Mouse (Mus musculus): ENCODE data around the gene Sp6. TPM values are rescaled to one million over a fixed set of nuclear protein-coding genes. Genes with fewer than 3 reads are reported as not detected.

The Sp6 gene
- polyA plus RNA-seq, 1 experiment from 2014 or later = 22.0 TPM

- 0 out of 2 replicates have a peak, but pooled peaks cover 8% of the 10 kb centered on the region for H3K4me1 ChIP-seq (replicated peaks; ENCODE audit: control insufficient read depth, insufficient read depth)
- TF ChIP-seq EP300 (optimal IDR thresholded peaks at IDR 0.05) (no peak), CTCF (IDR thresholded peaks at IDR 0.05; ENCODE audit: low read depth) (peak; percentile 76)
- peak overlapping the region; percentile 74 for H3K9ac ChIP-seq (ENCODE audit: low read length)
- no peaks in the 10 kb centered on the region for H3K36me3 ChIP-seq (ENCODE audit: control insufficient read depth, insufficient read depth, low read length)
- H3K27ac ChIP-seq (replicated peaks) = 0 out of 2 replicates have a peak overlapping the region, but pooled peaks have one; percentile 40
- ATAC-seq (ENCODE audit: low FRiP score, low TSS enrichment) (peak; percentile 77), DNase-seq (ENCODE audit: low spot score) (peak; percentile 83)
- under 1% methylated on average over 48 of the region's 50 CpGs for WGBS
- peak overlapping the region; percentile 98 for H3K4me2 ChIP-seq (replicated peaks; ENCODE audit: low read depth)
- H3K9me3 ChIP-seq (ENCODE audit: control insufficient read depth, low read length) = no peaks in the 10 kb centered on the region
- peaks cover 2% of the 10 kb centered on the region; the same call in 1 of the 2 replicates for H3K27me3 ChIP-seq (ENCODE audit: control insufficient read depth, insufficient read depth, low read length)
- peak overlapping the region; percentile 58 for H3K4me3 ChIP-seq (ENCODE audit: low read depth, low read length)
Observed at GRCm38 (mm10) chr11:97021873-97022484, 8.8 kb downstream of the Sp6 start.

DNA sequence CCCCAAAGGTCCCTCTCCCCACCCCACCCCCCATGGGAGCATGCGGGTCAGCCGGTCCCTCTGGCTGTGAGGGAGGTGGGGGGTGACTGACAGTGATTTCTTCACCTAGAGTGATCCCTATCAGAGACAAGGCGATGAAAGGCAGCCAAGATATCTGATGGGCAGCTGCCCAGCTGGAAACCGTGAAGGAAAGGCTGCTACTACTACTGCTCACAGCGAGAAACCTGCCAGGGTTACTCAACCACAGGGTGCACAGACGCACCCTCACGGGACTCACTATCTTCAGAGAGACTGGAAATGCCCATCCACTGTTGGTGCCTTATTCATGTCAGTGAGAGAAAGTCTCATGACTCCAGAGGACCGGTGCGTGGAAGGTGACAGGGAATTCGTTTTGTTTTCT, 11.8 kb downstream of the Sp6 start:
- no peak overlapping the region for H3K4me2 ChIP-seq (replicated peaks; ENCODE audit: low read depth)
- H3K27ac ChIP-seq (replicated peaks) = peak overlapping the region; percentile 81; the same call in 1 of the 2 replicates
- H3K36me3 ChIP-seq (ENCODE audit: control insufficient read depth, insufficient read depth, low read length) = no peaks in the 10 kb centered on the region
- 0 out of 2 replicates have a peak, but pooled peaks cover 8% of the 10 kb centered on the region for H3K4me1 ChIP-seq (replicated peaks; ENCODE audit: control insufficient read depth, insufficient read depth)
- H3K27me3 ChIP-seq (ENCODE audit: control insufficient read depth, insufficient read depth, low read length) = no peaks in the 10 kb centered on the region; the same call in 1 of the 2 replicates
- WGBS = 51% methylated on average over 10 of the region's 10 CpGs
- no peak overlapping the region for H3K4me3 ChIP-seq (ENCODE audit: low read depth, low read length)
- DNase-seq (ENCODE audit: low spot score) = no peak
- no peak for TF ChIP-seq EP300 (optimal IDR thresholded peaks at IDR 0.05)
- no peak for TF ChIP-seq CTCF (IDR thresholded peaks at IDR 0.05; ENCODE audit: low read depth)
- no peak for ATAC-seq (ENCODE audit: low FRiP score, low TSS enrichment)
- H3K9me3 ChIP-seq (ENCODE audit: control insufficient read depth, low read length) = no peaks in the 10 kb centered on the region
- H3K9ac ChIP-seq (ENCODE audit: low read length) = no peak overlapping the region

DNA sequence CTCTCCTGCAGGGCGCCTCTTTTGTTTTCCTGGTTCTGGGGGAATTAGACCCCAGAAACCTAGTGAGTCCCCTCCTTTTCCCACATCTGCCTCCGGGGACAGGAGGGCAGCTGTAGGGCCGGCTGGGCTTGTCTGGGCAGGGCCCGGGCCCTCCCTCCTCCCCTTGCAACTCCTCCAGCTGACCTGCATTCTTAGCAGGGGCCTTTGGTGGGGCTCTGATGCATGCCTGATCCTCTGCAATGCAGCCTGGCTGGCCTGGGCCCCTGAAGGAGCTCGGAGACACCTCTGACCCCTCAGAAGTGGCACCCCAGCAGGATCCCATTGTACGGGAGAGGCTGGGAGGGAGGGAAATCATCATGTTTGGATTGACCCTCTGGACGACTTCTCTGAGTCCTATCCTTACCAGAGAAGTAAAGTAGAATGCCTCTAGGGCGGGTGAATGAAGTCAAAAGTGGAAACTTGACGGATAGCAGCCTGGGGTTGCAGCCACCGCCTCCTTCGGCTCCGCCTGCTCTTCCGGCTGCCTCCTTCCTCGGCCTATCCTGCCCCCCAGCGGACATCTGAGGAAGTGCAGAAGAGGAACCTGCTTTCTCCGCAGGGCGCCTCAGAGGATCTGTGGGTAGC, 12.6 kb downstream of the Sp6 start:
- peak; percentile 98 for TF ChIP-seq CTCF (IDR thresholded peaks at IDR 0.05; ENCODE audit: low read depth)
- no peak for TF ChIP-seq EP300 (optimal IDR thresholded peaks at IDR 0.05)
- 5% methylated on average over 17 of the region's 17 CpGs for WGBS
- no peaks in the 10 kb centered on the region for H3K36me3 ChIP-seq (ENCODE audit: control insufficient read depth, insufficient read depth, low read length)
- DNase-seq (ENCODE audit: low spot score) (peak; percentile 89), ATAC-seq (ENCODE audit: low FRiP score, low TSS enrichment) (peak; percentile 39)
- H3K9ac ChIP-seq (ENCODE audit: low read length) = peak overlapping the region; percentile 57
- H3K9me3 ChIP-seq (ENCODE audit: control insufficient read depth, low read length) = no peaks in the 10 kb centered on the region
- no peaks in the 10 kb centered on the region; the same call in 1 of the 2 replicates for H3K27me3 ChIP-seq (ENCODE audit: control insufficient read depth, insufficient read depth, low read length)
- H3K4me3 ChIP-seq (ENCODE audit: low read depth, low read length) = peak overlapping the region; percentile 23
- H3K4me2 ChIP-seq (replicated peaks; ENCODE audit: low read depth) = peak overlapping the region; percentile 55
- H3K4me1 ChIP-seq (replicated peaks; ENCODE audit: control insufficient read depth, insufficient read depth) = 0 out of 2 replicates have a peak, but pooled peaks cover 8% of the 10 kb centered on the region
- peak overlapping the region; percentile 81 for H3K27ac ChIP-seq (replicated peaks)

- WGBS = under 1% methylated on average over 25 of the region's 25 CpGs
- H3K4me2 ChIP-seq (replicated peaks; ENCODE audit: low read depth) = peak within 1 kb of the TSS; percentile 80
- peak within 1 kb of the TSS; percentile 69 for H3K9ac ChIP-seq (ENCODE audit: low read length)
- H3K4me1 ChIP-seq (replicated peaks; ENCODE audit: control insufficient read depth, insufficient read depth) = 0 out of 2 replicates have a peak, but pooled peaks cover 6% of the 10 kb centered on the region
- peak within 1 kb of the TSS; percentile 73 for H3K4me3 ChIP-seq (ENCODE audit: low read depth, low read length)
- no peaks in the 10 kb centered on the region for H3K36me3 ChIP-seq (ENCODE audit: control insufficient read depth, insufficient read depth, low read length)
- H3K27ac ChIP-seq (replicated peaks) = peak within 1 kb of the TSS; percentile 74
- ATAC-seq (ENCODE audit: low FRiP score, low TSS enrichment) (peak; percentile 76), DNase-seq (ENCODE audit: low spot score) (peak; percentile 94)
- no peaks in the 10 kb centered on the region for H3K27me3 ChIP-seq (ENCODE audit: control insufficient read depth, insufficient read depth, low read length)
- TF ChIP-seq EP300 (optimal IDR thresholded peaks at IDR 0.05) (no peak), CTCF (IDR thresholded peaks at IDR 0.05; ENCODE audit: low read depth) (peak; percentile 95)
- H3K9me3 ChIP-seq (ENCODE audit: control insufficient read depth, low read length) = no peaks in the 10 kb centered on the region
Observed at GRCm38 (mm10) chr11:97029686-97030417, 16.7 kb downstream of the Sp6 start, which contains the start of gene Scrn2. TSS of gene Scrn2 (plus strand) at chr11:97029938.

DNA sequence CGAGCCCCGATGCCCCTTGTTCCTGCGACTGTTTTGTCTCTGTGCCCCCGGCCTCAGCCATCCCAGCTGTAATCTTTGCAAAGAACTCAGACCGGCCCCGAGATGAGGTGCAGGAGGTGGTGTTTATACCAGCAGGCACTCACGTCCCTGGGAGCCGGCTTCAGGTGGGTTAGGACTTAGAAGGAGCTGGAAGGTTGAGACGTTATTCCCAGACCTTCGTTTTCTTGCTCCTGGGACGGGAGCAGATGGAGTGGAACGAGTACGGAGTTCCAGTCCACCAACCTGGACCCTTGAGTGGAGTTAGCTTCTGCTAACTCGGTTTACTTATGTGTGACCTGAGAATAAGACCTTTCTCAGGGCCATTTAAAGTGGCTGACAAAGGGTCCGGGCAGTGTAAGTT, 17.2 kb downstream of the Sp6 start:
- WGBS = 14% methylated on average over 15 of the region's 15 CpGs

More for the DNA sequence above, 17.2 kb downstream of the Sp6 start:
- Histone ChIP-seq H3K4me3 (ENCODE audit: low read depth, low read length) (peak overlapping the region; percentile 73), H3K9ac (ENCODE audit: low read length) (peak overlapping the region; percentile 69), H3K27me3 (ENCODE audit: control insufficient read depth, insufficient read depth, low read length) (no peaks in the 10 kb centered on the region), H3K36me3 (ENCODE audit: control insufficient read depth, insufficient read depth, low read length) (no peaks in the 10 kb centered on the region), H3K4me1 (replicated peaks; ENCODE audit: control insufficient read depth, insufficient read depth) (0 out of 2 replicates have a peak, but pooled peaks cover 5% of the 10 kb centered on the region), H3K4me2 (replicated peaks; ENCODE audit: low read depth) (peak overlapping the region; percentile 80), H3K9me3 (ENCODE audit: control insufficient read depth, low read length) (no peaks in the 10 kb centered on the region), H3K27ac (replicated peaks) (peak overlapping the region; percentile 74)
- DNase-seq (ENCODE audit: low spot score) (no peak), ATAC-seq (ENCODE audit: low FRiP score, low TSS enrichment) (no peak)
- TF ChIP-seq CTCF (IDR thresholded peaks at IDR 0.05; ENCODE audit: low read depth) = no peak
- TF ChIP-seq EP300 (optimal IDR thresholded peaks at IDR 0.05) = no peak
